Mouse (Mus musculus): ENCODE results near the gene Zfp963. TPM values are rescaled to one million over a fixed set of nuclear protein-coding genes. Genes with fewer than 3 reads are reported as not detected.
"Not testable (repeated sequence)": the region's sequence is repeated elsewhere in the genome, so short reads cannot be mapped to it uniquely, and the experiment has no call there.

Gene Zfp963
- total RNA-seq, 2 experiments from 2014 or later, result 3.7 to 4.5 TPM

- no peak for ATAC-seq (replicated peaks; ENCODE audit: poor library complexity)
Measured at GRCm38 (mm10) chr8:69741231-69741630, 8.5 kb downstream of the Zfp963 start.

GRCm38 (mm10) chr8:69740763-69741162, 9.0 kb downstream of the Zfp963 start:
- ATAC-seq (replicated peaks; ENCODE audit: poor library complexity), result no peak

- peak; percentile 44 for ATAC-seq (replicated peaks; ENCODE audit: poor library complexity)
Measured at GRCm38 (mm10) chr8:69735495-69735894, 14.3 kb downstream of the Zfp963 start.

- ATAC-seq (replicated peaks; ENCODE audit: poor library complexity), result no peak
Measured at GRCm38 (mm10) chr8:69717232-69717580, 32.6 kb downstream of the Zfp963 start.

GRCm38 (mm10) chr8:69716403-69717231, 33.2 kb downstream of the Zfp963 start:
- ATAC-seq (replicated peaks; ENCODE audit: poor library complexity), result peak; percentile 94

GRCm38 (mm10) chr8:69715366-69715765, 34.4 kb downstream of the Zfp963 start:
- no peak for ATAC-seq (replicated peaks; ENCODE audit: poor library complexity)

GRCm38 (mm10) chr8:69713516-69713915, 36.3 kb downstream of the Zfp963 start:
- ATAC-seq (replicated peaks; ENCODE audit: poor library complexity), result no peak

GRCm38 (mm10) chr8:69710624-69711023, 39.1 kb downstream of the Zfp963 start, which contains the start of gene Zfp869:
Zfp869 (minus strand) TSS chr8:69710724.
- not testable (repeated sequence) for ATAC-seq (replicated peaks; ENCODE audit: poor library complexity)

GRCm38 (mm10) chr8:69701810-69702209, 48.0 kb downstream of the Zfp963 start:
- ATAC-seq (replicated peaks; ENCODE audit: poor library complexity), result 0 out of 2 replicates have a peak, but pooled peaks have one; percentile 31

Other genes with a start within 250 kb of the Zfp963 start
- gene Gm7697, start 227.0 kb downstream of the Zfp963 start, total RNA-seq (2015), result not detected in 2 replicates
- gene Gm7697, start 227.0 kb downstream of the Zfp963 start, total RNA-seq (2017), result not detected in 2 replicates
- gene Zfp868, start 124.4 kb downstream of the Zfp963 start, total RNA-seq (2015), result 26.2 and 28.0 TPM in 2 replicates
- gene Zfp868, start 124.4 kb downstream of the Zfp963 start, total RNA-seq (2017), result 12.4 and 15.5 TPM in 2 replicates
- 0.29 TPM in 1 of 2 replicates, not detected in the other for gene Zfp964, start 95.5 kb downstream of the Zfp963 start, total RNA-seq (2015)
- 0.04 and 0.24 TPM in 2 replicates for gene Zfp964, start 95.5 kb downstream of the Zfp963 start, total RNA-seq (2017)
- 21.3 and 25.2 TPM in 2 replicates for gene Zfp869, start 39.2 kb downstream of the Zfp963 start, total RNA-seq (2015)
- gene Zfp869, start 39.2 kb downstream of the Zfp963 start, total RNA-seq (2017), result 23.5 and 33.6 TPM in 2 replicates
- gene Gm20422, start 24.9 kb upstream of the Zfp963 start, total RNA-seq (2015), result not detected in 2 replicates
- gene Gm20422, start 24.9 kb upstream of the Zfp963 start, total RNA-seq (2017), result 0.29 TPM in 1 of 2 replicates, not detected in the other
- gene Atp13a1, start 41.2 kb upstream of the Zfp963 start, total RNA-seq (2015), result 24.8 and 26.1 TPM in 2 replicates
- gene Atp13a1, start 41.2 kb upstream of the Zfp963 start, total RNA-seq (2017), result 17.8 and 19.4 TPM in 2 replicates
- gene Zfp866, start 41.2 kb upstream of the Zfp963 start, total RNA-seq (2015), result 17.6 and 18.7 TPM in 2 replicates
- 17.8 and 28.2 TPM in 2 replicates for gene Zfp866, start 41.2 kb upstream of the Zfp963 start, total RNA-seq (2017)
- gene Gmip, start 58.7 kb upstream of the Zfp963 start, total RNA-seq (2015), result 17.5 and 27.6 TPM in 2 replicates
- 34.3 and 39.6 TPM in 2 replicates for gene Gmip, start 58.7 kb upstream of the Zfp963 start, total RNA-seq (2017)
- 6.8 and 8.5 TPM in 2 replicates for gene Lpar2, start 72.5 kb upstream of the Zfp963 start, total RNA-seq (2015)
- gene Lpar2, start 72.5 kb upstream of the Zfp963 start, total RNA-seq (2017), result 1.3 and 1.6 TPM in 2 replicates
- gene Pbx4, start 82.5 kb upstream of the Zfp963 start, total RNA-seq (2015), result 6.8 and 10.2 TPM in 2 replicates
- gene Pbx4, start 82.5 kb upstream of the Zfp963 start, total RNA-seq (2017), result 13.3 and 15.0 TPM in 2 replicates
- not detected in 2 replicates for gene Cilp2, start 137.7 kb upstream of the Zfp963 start, total RNA-seq (2015)
- gene Cilp2, start 137.7 kb upstream of the Zfp963 start, total RNA-seq (2017), result not detected in 2 replicates
- gene Tssk6, start 152.2 kb upstream of the Zfp963 start, total RNA-seq (2015), result 0.49 and 0.52 TPM in 2 replicates
- gene Tssk6, start 152.2 kb upstream of the Zfp963 start, total RNA-seq (2017), result 0.08 and 0.57 TPM in 2 replicates
- gene Ndufa13, start 152.6 kb upstream of the Zfp963 start, total RNA-seq (2015), result 48.2 and 51.8 TPM in 2 replicates
- gene Ndufa13, start 152.6 kb upstream of the Zfp963 start, total RNA-seq (2017), result 99.5 and 114 TPM in 2 replicates
- gene Yjefn3, start 152.7 kb upstream of the Zfp963 start, total RNA-seq (2015), result not detected in 2 replicates
- gene Yjefn3, start 152.7 kb upstream of the Zfp963 start, total RNA-seq (2017), result 0.37 TPM in 1 of 2 replicates, not detected in the other
- 71.4 and 75.1 TPM in 2 replicates for gene Gatad2a, start 246.4 kb upstream of the Zfp963 start, total RNA-seq (2015)
- 54.0 and 68.3 TPM in 2 replicates for gene Gatad2a, start 246.4 kb upstream of the Zfp963 start, total RNA-seq (2017)